Mouse (Mus musculus) neural tube, embryonic 15.5 days (tissue): ENCODE data around the gene Plekha5. TPM values are rescaled to one million over a fixed set of nuclear protein-coding genes. Genes with fewer than 3 reads are reported as not detected.

Experiments
- polyA plus RNA-seq: library from polyadenylated mRNA; unstranded; fragments of >200 nt; fragmentation: Nextera tagmentation; extraction: Ambion mirVana; gene quantifications from 2 replicates; pipeline ENCODE4 v1.2.1, GENCODE M21; 2015

Plekha5 gene
- polyA plus RNA-seq, 1 experiment from 2014 or later = 33.9 TPM

Other genes starting within 250 kb of the Plekha5 start
- gene Aebp2, start 198.6 kb downstream of the Plekha5 start, polyA plus RNA-seq = 7.2 and 8.2 TPM in 2 replicates